Mouse (Mus musculus): ENCODE measurements around the gene Gm11627.
"Not testable (repeated sequence)": the region's sequence is repeated elsewhere in the genome, so short reads cannot be mapped to it uniquely, and the experiment has no call there.

DNA sequence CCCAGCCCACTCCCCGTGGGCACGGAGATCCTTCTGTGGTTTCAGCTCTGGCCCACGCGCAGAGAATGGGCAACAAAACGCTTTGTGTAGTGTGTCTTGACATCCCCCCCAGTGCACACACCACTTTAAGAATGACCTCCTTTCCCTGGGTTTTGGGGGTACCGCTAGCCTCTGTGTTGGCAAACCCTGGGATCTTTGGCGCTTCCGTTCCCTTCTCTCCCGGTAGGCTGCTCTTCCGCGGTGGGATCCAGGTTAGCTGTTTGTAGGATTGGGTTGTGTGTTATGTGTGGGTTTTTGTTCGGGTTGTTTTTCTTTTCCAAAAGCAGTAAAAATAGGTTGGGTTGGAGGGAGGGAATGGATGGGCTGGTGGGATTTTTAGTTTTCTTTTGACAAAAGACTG lies 27.9 kb upstream of the Gm11627 start:
- TF ChIP-seq CTCF (IDR thresholded peaks at IDR 0.05; ENCODE audit: control insufficient read depth, insufficient read depth, low read length); POLR2A (IDR thresholded peaks at IDR 0.05; ENCODE audit: borderline replicate concordance, control insufficient read depth, low read depth, low read length): not testable (repeated sequence)
